Mouse (Mus musculus) adrenal gland, adult 2 months (tissue): ENCODE data around the gene Cxcl10. TPM values are rescaled to one million over a fixed set of nuclear protein-coding genes. Genes with fewer than 3 reads are reported as not detected.

ENCODE experiments used
- DNase-seq: peaks from one replicate; pipeline ENCODE4 v3.0.0; 2021
- polyA plus RNA-seq: library from polyadenylated mRNA; depleted of rRNA; stranded (reverse); fragments of >200 nt; gene quantifications from 2 replicates; pipeline ENCODE4 v1.2.3, GENCODE M21; 2012
- total RNA-seq, 2 experiments: library from RNA; stranded (reverse); gene quantifications; 2 replicates each; pipeline ENCODE4 v1.2.3; 2021

Gene Cxcl10
- total and polyA plus RNA-seq, 3 experiments = 0.43 to 1.7 (median 0.73) TPM

- DNase-seq = peak; percentile 68
Observed at GRCm38 (mm10) chr5:92369151-92369994, 20.7 kb upstream of the Cxcl10 start.

GRCm38 (mm10) chr5:92368392-92368791, 19.7 kb upstream of the Cxcl10 start:
- peak; percentile 54 for DNase-seq

- DNase-seq = no peak
Observed at GRCm38 (mm10) chr5:92366565-92366964, 17.9 kb upstream of the Cxcl10 start.

GRCm38 (mm10) chr5:92365146-92365705, 16.5 kb upstream of the Cxcl10 start:
- DNase-seq = no peak

- no peak for DNase-seq
Observed at GRCm38 (mm10) chr5:92364011-92364410, 15.3 kb upstream of the Cxcl10 start.

GRCm38 (mm10) chr5:92363179-92363578, 14.5 kb upstream of the Cxcl10 start:
- DNase-seq = no peak

- no peak for DNase-seq
Observed at GRCm38 (mm10) chr5:92358767-92359455, 10.2 kb upstream of the Cxcl10 start.

GRCm38 (mm10) chr5:92358033-92358432, 9.3 kb upstream of the Cxcl10 start:
- DNase-seq = peak; percentile 34

- peak; percentile 85 for DNase-seq
Observed at GRCm38 (mm10) chr5:92353517-92353916, 4.8 kb upstream of the Cxcl10 start.

GRCm38 (mm10) chr5:92352716-92353115, 4.0 kb upstream of the Cxcl10 start:
- DNase-seq = peak; percentile 54

GRCm38 (mm10) chr5:92349731-92350130, 1.0 kb upstream of the Cxcl10 start:
- DNase-seq = no peak

GRCm38 (mm10) chr5:92345006-92345405, 3.7 kb downstream of the Cxcl10 start:
- DNase-seq = no peak

- DNase-seq = no peak
Observed at GRCm38 (mm10) chr5:92340606-92341005, 8.1 kb downstream of the Cxcl10 start.

GRCm38 (mm10) chr5:92336743-92337142, 11.9 kb downstream of the Cxcl10 start:
- DNase-seq = no peak

- peak; percentile 72 for DNase-seq
Observed at GRCm38 (mm10) chr5:92332359-92332840, 16.3 kb downstream of the Cxcl10 start.

GRCm38 (mm10) chr5:92331635-92332338, 16.9 kb downstream of the Cxcl10 start, which contains the start of gene Art3:
TSS of gene Art3 (plus strand) at chr5:92331827.
- DNase-seq = peak; percentile 18

GRCm38 (mm10) chr5:92331122-92331521, 17.6 kb downstream of the Cxcl10 start:
- DNase-seq = no peak

GRCm38 (mm10) chr5:92327929-92328328, 20.8 kb downstream of the Cxcl10 start, which contains the start of gene Cxcl9:
TSS of gene Cxcl9 (minus strand) at chr5:92328079.
- DNase-seq = no peak

GRCm38 (mm10) chr5:92327367-92327766, 21.3 kb downstream of the Cxcl10 start:
- DNase-seq = no peak

- peak; percentile 69 for DNase-seq
Observed at GRCm38 (mm10) chr5:92323264-92323663, 25.4 kb downstream of the Cxcl10 start.

GRCm38 (mm10) chr5:92322612-92323011, 26.1 kb downstream of the Cxcl10 start:
- peak; percentile 23 for DNase-seq
